Mouse (Mus musculus) olfactory bulb, adult 2 months (tissue): Measurements from ENCODE around the gene Emid1. TPM values are rescaled to one million over a fixed set of nuclear protein-coding genes. Genes with fewer than 3 reads are reported as not detected.
"Not testable (repeated sequence)": the region's sequence is repeated elsewhere in the genome, so short reads cannot be mapped to it uniquely, and the experiment has no call there.

Experiments used
- H3K27ac ChIP-seq: fragments of 200-500 bp; 2 replicates; pipeline ENCODE4 v1.5.1; 2012; ENCODE audit warnings: low read depth, low read length; ENCODE audit not compliant: insufficient read depth
- H3K4me1 ChIP-seq: fragments of 200-500 bp; 2 replicates; pipeline ENCODE4 v1.6.1; 2012; ENCODE audit warnings: low read length; ENCODE audit not compliant: control insufficient read depth, insufficient read depth
- H3K4me3 ChIP-seq: fragments of 200-500 bp; 2 replicates; pipeline ENCODE4 v1.5.1; 2012; ENCODE audit warnings: mild to moderate bottlenecking, low read depth, low read length, moderate library complexity; ENCODE audit not compliant: insufficient read depth
- CTCF ChIP-seq: fragments of 200-500 bp; IDR thresholded peaks from 2 replicates; pipeline ENCODE4 v1.5.1; 2012; ENCODE audit warnings: low read depth, mild to moderate bottlenecking, low read length, moderate library complexity; ENCODE audit not compliant: insufficient read depth
- POLR2A ChIP-seq: fragments of 200-500 bp; IDR thresholded peaks from 2 replicates; pipeline ENCODE4 v1.6.1; 2012; ENCODE audit warnings: mild to moderate bottlenecking, low read depth, low read length, moderate library complexity; ENCODE audit not compliant: insufficient read depth
- WGBS: fragments of 180-500 bp; shearing (Covaris S2); methylation state at CpG from one replicate; pipeline ENCODE4 v1.1.7; 2018; 5-methylcytosine and 5-hydroxymethylcytosine counted together
- polyA plus RNA-seq: library from polyadenylated mRNA; stranded (reverse); fragments of >200 nt; gene quantifications from 2 replicates; pipeline ENCODE4 v1.2.4, GENCODE M21; 2012; ENCODE audit warnings: low replicate concordance; ENCODE audit not compliant: missing spikeins, insufficient read depth, insufficient read length

Emid1 gene
- polyA plus RNA-seq, 1 experiment, result not detected

GRCm38 (mm10) chr11:5100801-5101200, 51.3 kb downstream of the Emid1 start:
- WGBS, result 39% methylated on average over 5 of the region's 5 CpGs
- 0 out of 2 replicates have a peak overlapping the region, but pooled peaks have one; percentile 12 for H3K27ac ChIP-seq
- no peak overlapping the region for H3K4me3 ChIP-seq
- TF ChIP-seq POLR2A, result no peak
- no peak for TF ChIP-seq CTCF
- peaks cover 15% of the 10 kb centered on the region for H3K4me1 ChIP-seq

GRCm38 (mm10) chr11:5100283-5100682, 51.8 kb downstream of the Emid1 start:
- H3K27ac ChIP-seq, result peak overlapping the region; percentile 96

GRCm38 (mm10) chr11:5099576-5100183, 52.4 kb downstream of the Emid1 start:
- Histone ChIP-seq H3K4me3 (peak overlapping the region; percentile 89), H3K27ac (peak overlapping the region; percentile 96), H3K4me1 (peaks cover 18% of the 10 kb centered on the region)
- peak; percentile 13; the same call in 1 of the 2 replicates for TF ChIP-seq POLR2A
- TF ChIP-seq CTCF, result no peak
- under 1% methylated on average over 31 of the region's 31 CpGs for WGBS

More at GRCm38 (mm10) chr11:5100283-5100682, 51.8 kb downstream of the Emid1 start:
- H3K4me3 ChIP-seq, result peak overlapping the region; percentile 89
- WGBS, result 3% methylated on average over 7 of the region's 7 CpGs
- no peak for TF ChIP-seq CTCF
- TF ChIP-seq POLR2A, result no peak
- H3K4me1 ChIP-seq, result peaks cover 18% of the 10 kb centered on the region

- peak within 1 kb of the TSS; percentile 98 for H3K27ac ChIP-seq
- no peak for TF ChIP-seq CTCF
- peak; percentile 68 for TF ChIP-seq POLR2A
- under 1% methylated on average over 92 of the region's 92 CpGs for WGBS
Measured at GRCm38 (mm10) chr11:5098736-5099542, 53.1 kb downstream of the Emid1 start, which contains the start of the genes Rhbdd3 and Ewsr1. TSS of gene Rhbdd3 (plus strand) at chr11:5098926. TSS of gene Ewsr1 (minus strand) at chr11:5099266.

GRCm38 (mm10) chr11:5098035-5098735, 53.9 kb downstream of the Emid1 start:
- WGBS, result under 1% methylated on average over 44 of the region's 44 CpGs
- no peak for TF ChIP-seq POLR2A
- no peak for TF ChIP-seq CTCF
- H3K27ac ChIP-seq, result peak overlapping the region; percentile 98
- peak overlapping the region; percentile 89 for H3K4me3 ChIP-seq
- H3K4me1 ChIP-seq, result peaks cover 13% of the 10 kb centered on the region

More at GRCm38 (mm10) chr11:5098736-5099542, 53.1 kb downstream of the Emid1 start, which contains the start of the genes Rhbdd3 and Ewsr1:
- peaks cover 15% of the 10 kb centered on the region for H3K4me1 ChIP-seq
- H3K4me3 ChIP-seq, result peak within 1 kb of the TSS; percentile 89

GRCm38 (mm10) chr11:5096480-5097020, 55.5 kb downstream of the Emid1 start:
- H3K4me3 ChIP-seq, result no peak overlapping the region
- H3K4me1 ChIP-seq, result peaks cover 13% of the 10 kb centered on the region
- no peak for TF ChIP-seq POLR2A
- no peak for TF ChIP-seq CTCF
- 19% methylated on average over 8 of the region's 8 CpGs for WGBS
- H3K27ac ChIP-seq, result no peak overlapping the region

GRCm38 (mm10) chr11:5095877-5096276, 56.2 kb downstream of the Emid1 start:
- Histone ChIP-seq H3K27ac (no peak overlapping the region), H3K4me3 (no peak overlapping the region), H3K4me1 (peaks cover 11% of the 10 kb centered on the region)
- 42% methylated on average over 5 of the region's 5 CpGs for WGBS
- TF ChIP-seq CTCF (no peak), POLR2A (no peak)

GRCm38 (mm10) chr11:5091706-5092105, 60.4 kb downstream of the Emid1 start:
- Histone ChIP-seq H3K4me3 (no peak overlapping the region), H3K4me1 (peaks cover 6% of the 10 kb centered on the region), H3K27ac (no peak overlapping the region)
- WGBS, result 18% methylated on average over 2 of the region's 2 CpGs
- TF ChIP-seq POLR2A (no peak), CTCF (no peak)

- H3K4me1 ChIP-seq, result no peaks in the 10 kb centered on the region
- WGBS, result 94% methylated on average over 1 of the region's 1 CpGs
- no peak overlapping the region for H3K27ac ChIP-seq
- no peak for TF ChIP-seq CTCF
- no peak for TF ChIP-seq POLR2A
- H3K4me3 ChIP-seq, result no peak overlapping the region
Measured at GRCm38 (mm10) chr11:5089147-5089546, 62.9 kb downstream of the Emid1 start.

GRCm38 (mm10) chr11:5076843-5077242, 75.2 kb downstream of the Emid1 start:
- not testable (repeated sequence) for H3K4me1 ChIP-seq, H3K4me3 ChIP-seq, H3K27ac ChIP-seq
- WGBS, result 75% methylated on average over 4 of the region's 5 CpGs
